Mouse (Mus musculus): ENCODE measurements around the gene Kirrel3.

- TF ChIP-seq CTCF (IDR thresholded peaks at IDR 0.05; ENCODE audit: low read depth) (no peak), EP300 (IDR thresholded peaks at IDR 0.05; ENCODE audit: low read depth) (no peak)
Measured at GRCm38 (mm10) chr9:35004113-35004512, 518.4 kb downstream of the Kirrel3 start.
